Mouse (Mus musculus) activated CD4-positive, CD25-positive, alpha-beta regulatory T cell, adult 4 months (primary cell): ENCODE measurements at regions not wholly inside any gene's neighbourhood (a gene's known extent, or its start where the extent isn't known, plus 50 kb on each side); places are given as distances from the start of the nearest gene placed in this dataset.

ENCODE experiments used
- ATAC-seq: one replicate; pipeline ENCODE4 v1.8.0; 2017

- no peak for ATAC-seq
Measured at GRCm38 (mm10) chr10:95622879-95623517, 50.3 kb downstream of the Anapc15-ps start.

GRCm38 (mm10) chr10:95620796-95621195, 52.5 kb downstream of the Anapc15-ps start:
- ATAC-seq, result no peak

DNA sequence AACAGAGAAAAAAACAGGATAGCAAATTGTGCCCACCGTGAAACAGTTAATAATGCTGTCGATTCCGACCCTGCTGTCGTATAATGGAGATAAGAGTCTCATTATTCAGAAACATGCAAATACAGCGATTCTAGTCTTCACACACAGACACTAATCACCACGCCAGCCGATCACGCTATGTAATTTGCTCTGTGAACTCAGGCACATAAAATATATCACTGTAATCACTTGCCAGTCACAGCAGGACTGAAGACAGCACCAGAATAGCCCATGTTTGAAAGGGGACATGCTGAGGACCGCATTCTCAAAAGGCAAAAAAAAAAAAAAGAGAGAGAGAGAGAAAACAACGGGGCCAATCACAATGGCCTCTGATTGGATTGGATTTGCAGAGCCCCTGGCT, 53.6 kb downstream of the Anapc15-ps start:
- no peak for ATAC-seq

GRCm38 (mm10) chr10:95618451-95619079, 54.6 kb upstream of the Nudt4 start:
- no peak for ATAC-seq

DNA sequence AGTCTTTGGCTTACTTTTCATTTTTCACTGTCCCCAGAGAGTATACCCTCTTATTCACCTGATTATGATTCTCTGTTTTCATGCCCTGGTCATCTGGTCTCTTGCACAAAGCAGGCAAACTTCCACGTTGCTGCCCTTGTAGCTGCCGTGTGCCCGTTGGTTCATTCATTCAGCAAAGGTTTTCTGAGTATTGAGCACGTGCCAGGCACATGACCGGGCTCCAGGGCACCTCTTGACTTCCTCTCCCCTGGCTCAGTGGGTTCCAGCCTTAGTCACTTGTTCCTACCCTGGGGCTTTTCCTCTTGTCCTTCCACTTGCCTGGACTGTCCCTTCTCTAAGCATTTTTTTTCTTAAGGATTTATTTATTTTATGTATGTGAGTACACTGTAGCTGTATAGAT, 52.9 kb upstream of the Nudt4 start:
- ATAC-seq, result no peak

GRCm38 (mm10) chr10:95615849-95616650, 52.1 kb upstream of the Nudt4 start:
- peak; percentile 66 for ATAC-seq
